Mouse (Mus musculus): Measurements from ENCODE around the gene Tmem268.

Gene Tmem268

GRCm38 (mm10) chr4:63558407-63559081 lies at the start of gene Tmem268:
Tmem268 (plus strand) TSS chr4:63558781.
- peak; percentile 80 for DNase-seq (ENCODE audit: low read depth, low spot score)

GRCm38 (mm10) chr4:63512921-63513320 lies 45.7 kb upstream of the Tmem268 start:
- no peak for DNase-seq (ENCODE audit: low read depth, low spot score)

- DNase-seq (ENCODE audit: low read depth, low spot score) = no peak
These were observed 44.1 kb upstream of the Tmem268 start for GRCm38 (mm10) chr4:63514454-63514984.

- DNase-seq (ENCODE audit: low read depth, low spot score) = no peak
These were observed 43.6 kb upstream of the Tmem268 start for GRCm38 (mm10) chr4:63515021-63515420.

- DNase-seq (ENCODE audit: low read depth, low spot score) = no peak
These were observed 36.7 kb upstream of the Tmem268 start for GRCm38 (mm10) chr4:63521813-63522419.

- DNase-seq (ENCODE audit: low read depth, low spot score) = no peak
These were observed 33.1 kb upstream of the Tmem268 start for GRCm38 (mm10) chr4:63525514-63525913.

- DNase-seq (ENCODE audit: low read depth, low spot score) = no peak
These were observed 29.6 kb upstream of the Tmem268 start for GRCm38 (mm10) chr4:63528946-63529345.

GRCm38 (mm10) chr4:63530409-63530808 lies 28.2 kb upstream of the Tmem268 start:
- DNase-seq (ENCODE audit: low read depth, low spot score) = no peak

GRCm38 (mm10) chr4:63537602-63538001 lies 21.0 kb upstream of the Tmem268 start:
- DNase-seq (ENCODE audit: low read depth, low spot score) = no peak

- DNase-seq (ENCODE audit: low read depth, low spot score) = no peak
These were observed 16.4 kb upstream of the Tmem268 start for GRCm38 (mm10) chr4:63542209-63542608.

GRCm38 (mm10) chr4:63543746-63544493 lies 14.7 kb upstream of the Tmem268 start:
- no peak for DNase-seq (ENCODE audit: low read depth, low spot score)

GRCm38 (mm10) chr4:63544494-63545230 lies 13.9 kb upstream of the Tmem268 start, which contains the start of gene Atp6v1g1:
Atp6v1g1 (plus strand) TSS chr4:63544772.
- DNase-seq (ENCODE audit: low read depth, low spot score) = peak; percentile 97

GRCm38 (mm10) chr4:63545231-63545958 lies 13.2 kb upstream of the Tmem268 start:
- no peak for DNase-seq (ENCODE audit: low read depth, low spot score)

- DNase-seq (ENCODE audit: low read depth, low spot score) = no peak
These were observed 12.0 kb upstream of the Tmem268 start for GRCm38 (mm10) chr4:63546441-63547055.

GRCm38 (mm10) chr4:63547799-63548198 lies 10.8 kb upstream of the Tmem268 start:
- no peak for DNase-seq (ENCODE audit: low read depth, low spot score)

GRCm38 (mm10) chr4:63548491-63548890 lies 10.1 kb upstream of the Tmem268 start:
- no peak for DNase-seq (ENCODE audit: low read depth, low spot score)

- no peak for DNase-seq (ENCODE audit: low read depth, low spot score)
These were observed 7.7 kb upstream of the Tmem268 start for GRCm38 (mm10) chr4:63550908-63551307.

- no peak for DNase-seq (ENCODE audit: low read depth, low spot score)
These were observed 5.7 kb upstream of the Tmem268 start for GRCm38 (mm10) chr4:63552865-63553264.

- DNase-seq (ENCODE audit: low read depth, low spot score) = peak; percentile 49
These were observed 4.6 kb upstream of the Tmem268 start for GRCm38 (mm10) chr4:63553789-63554576.

GRCm38 (mm10) chr4:63554616-63555015 lies 4.0 kb upstream of the Tmem268 start:
- no peak for DNase-seq (ENCODE audit: low read depth, low spot score)

Data from mesoderm, embryonic 11.5 days (tissue).